ENCODE assay signal across 8 mouse cellular contexts in genomic region chr1:120207568-120207967, GRCm38 (mm10).
DNase-seq lines count a peak whose midpoint lies in the region; ATAC-seq lines count a peak whose summit lies in the region.

No protein-coding gene starts in this region.

- H3K9ac ChIP-seq in kidney, embryonic 16.5 days (replicated peaks; ENCODE audit: low read length), result no peak overlapping the region

- no peaks in the 10 kb centered on the region for H3K4me1 ChIP-seq in kidney, embryonic 16.5 days (ENCODE audit: insufficient read depth, low read length)

- H3K4me3 ChIP-seq in kidney, embryonic 16.5 days (ENCODE audit: low read length), result no peak overlapping the region

- WGBS in kidney, embryonic 16.5 days, result 74% methylated on average over 6 of the region's 6 CpGs

- H3K27me3 ChIP-seq in kidney, embryonic 16.5 days (ENCODE audit: insufficient read depth, low read length), result no peaks in the 10 kb centered on the region

- H3K27ac ChIP-seq in kidney, embryonic 16.5 days (ENCODE audit: low read length), result no peak overlapping the region

- ATAC-seq in kidney, embryonic 16.5 days (ENCODE audit: low FRiP score, low TSS enrichment), result no peak

- H3K36me3 ChIP-seq in kidney, embryonic 16.5 days (ENCODE audit: insufficient read depth, low read length), result no peaks in the 10 kb centered on the region

- H3K9me3 ChIP-seq in kidney, embryonic 16.5 days (ENCODE audit: low read length), result no peaks in the 10 kb centered on the region

- DNase-seq in heart, adult 11 months, result peak; percentile 86
- DNase-seq in heart, adult 18-20 months, result no peak
- DNase-seq in adrenal gland, adult 8-10 months, result peak; percentile 33
- peak; percentile 32 to 33 for DNase-seq in frontal cortex, postnatal 10 days (ENCODE audit: low spot score in 2 of 2)
- DNase-seq in lung, postnatal 14 days, result peak; percentile 35
- no peak for DNase-seq in MN1 (ENCODE audit: low spot score)
- DNase-seq in embryo, embryonic 10.5 days (ENCODE audit: low spot score), result no peak

- H3K4me2 ChIP-seq in kidney, embryonic 16.5 days (replicated peaks; ENCODE audit: low read depth, low read length), result no peak overlapping the region

Comparison
In these comparisons a context has a peak if more than half of its experiments do, and no peak if none do; other contexts are left out.
1. DNase-seq: peak in heart, adult 11 months (single experiment), adrenal gland, adult 8-10 months (single experiment), frontal cortex, postnatal 10 days (2 of 2) and lung, postnatal 14 days (single experiment); none in heart, adult 18-20 months (0 of 2), MN1 (single experiment) and embryo, embryonic 10.5 days (single experiment).